Mouse (Mus musculus): ENCODE measurements around the gene Ptger3.

The Ptger3 gene

GRCm38 (mm10) chr3:157566725-157567565 lies at the start of gene Ptger3:
Gene Ptger3 (plus strand): TSS chr3:157566892.
- DNase-seq (ENCODE audit: low read depth, low spot score), result no peak

GRCm38 (mm10) chr3:157517992-157518391 lies 48.7 kb upstream of the Ptger3 start:
- no peak for DNase-seq (ENCODE audit: low read depth, low spot score)

GRCm38 (mm10) chr3:157520433-157520832 lies 46.3 kb upstream of the Ptger3 start:
- DNase-seq (ENCODE audit: low read depth, low spot score), result peak; percentile 42

- DNase-seq (ENCODE audit: low read depth, low spot score), result no peak
Observed at GRCm38 (mm10) chr3:157523834-157524233, 42.9 kb upstream of the Ptger3 start.

GRCm38 (mm10) chr3:157531585-157531984 lies 35.1 kb upstream of the Ptger3 start:
- no peak for DNase-seq (ENCODE audit: low read depth, low spot score)

- DNase-seq (ENCODE audit: low read depth, low spot score), result peak; percentile 78
Observed at GRCm38 (mm10) chr3:157533964-157534785, 32.5 kb upstream of the Ptger3 start, which contains the start of gene Zranb2. Gene Zranb2 (plus strand): TSS chr3:157534160.

GRCm38 (mm10) chr3:157534786-157535415 lies 31.8 kb upstream of the Ptger3 start:
- DNase-seq (ENCODE audit: low read depth, low spot score), result no peak

GRCm38 (mm10) chr3:157549323-157549722 lies 17.4 kb upstream of the Ptger3 start:
- no peak for DNase-seq (ENCODE audit: low read depth, low spot score)

GRCm38 (mm10) chr3:157549758-157550600 lies 16.7 kb upstream of the Ptger3 start:
- no peak for DNase-seq (ENCODE audit: low read depth, low spot score)

- peak; percentile 56 for DNase-seq (ENCODE audit: low read depth, low spot score)
Observed at GRCm38 (mm10) chr3:157565196-157565595, 1.5 kb upstream of the Ptger3 start.

GRCm38 (mm10) chr3:157567566-157568132 lies 957 bp downstream of the Ptger3 start:
- DNase-seq (ENCODE audit: low read depth, low spot score), result no peak

GRCm38 (mm10) chr3:157572011-157572410 lies 5.3 kb downstream of the Ptger3 start:
- DNase-seq (ENCODE audit: low read depth, low spot score), result no peak

GRCm38 (mm10) chr3:157575441-157576342 lies 9.0 kb downstream of the Ptger3 start:
- DNase-seq (ENCODE audit: low read depth, low spot score), result no peak

- no peak for DNase-seq (ENCODE audit: low read depth, low spot score)
Observed at GRCm38 (mm10) chr3:157576343-157576722, 9.6 kb downstream of the Ptger3 start.

- no peak for DNase-seq (ENCODE audit: low read depth, low spot score)
Observed at GRCm38 (mm10) chr3:157576862-157577261, 10.2 kb downstream of the Ptger3 start.

GRCm38 (mm10) chr3:157578469-157579170 lies 11.9 kb downstream of the Ptger3 start:
- DNase-seq (ENCODE audit: low read depth, low spot score), result no peak

- DNase-seq (ENCODE audit: low read depth, low spot score), result no peak
Observed at GRCm38 (mm10) chr3:157579376-157579775, 12.7 kb downstream of the Ptger3 start.

- DNase-seq (ENCODE audit: low read depth, low spot score), result no peak
Observed at GRCm38 (mm10) chr3:157580299-157580698, 13.6 kb downstream of the Ptger3 start.

GRCm38 (mm10) chr3:157581755-157582154 lies 15.1 kb downstream of the Ptger3 start:
- no peak for DNase-seq (ENCODE audit: low read depth, low spot score)

All from brain, embryonic 18.5 days (tissue).